Mouse (Mus musculus): Measurements from ENCODE around the gene Gtf2ird2. TPM values are rescaled to one million over a fixed set of nuclear protein-coding genes. Genes with fewer than 3 reads are reported as not detected.

Gtf2ird2 gene
- polyA plus RNA-seq, 1 experiment from 2014 or later = 11.0 TPM

GRCm38 (mm10) chr5:134178536-134178935 is 5.3 kb upstream of the Gtf2ird2 start:
- no peaks in the 10 kb centered on the region for H3K27me3 ChIP-seq (ENCODE audit: insufficient read depth, low read length)
- no peaks in the 10 kb centered on the region for H3K36me3 ChIP-seq (ENCODE audit: insufficient read depth, low read length)
- no peak overlapping the region for H3K4me2 ChIP-seq (replicated peaks; ENCODE audit: low read depth, low read length)
- H3K4me3 ChIP-seq (ENCODE audit: low read length) = no peak overlapping the region
- H3K9me3 ChIP-seq (ENCODE audit: low read length) = no peaks in the 10 kb centered on the region
- 69% methylated on average over 7 of the region's 7 CpGs for whole genome bisulfite sequencing
- no peak overlapping the region for H3K27ac ChIP-seq (ENCODE audit: low read length)
- H3K4me1 ChIP-seq (ENCODE audit: insufficient read depth, low read length) = peaks cover 33% of the 10 kb centered on the region
- no peak overlapping the region for H3K9ac ChIP-seq (replicated peaks; ENCODE audit: low read length)
- ATAC-seq (ENCODE audit: low FRiP score, low TSS enrichment) = no peak

- no peak for ATAC-seq (ENCODE audit: low FRiP score, low TSS enrichment)
- Histone ChIP-seq H3K27me3 (ENCODE audit: insufficient read depth, low read length) (no peaks in the 10 kb centered on the region), H3K36me3 (ENCODE audit: insufficient read depth, low read length) (no peaks in the 10 kb centered on the region), H3K9ac (replicated peaks; ENCODE audit: low read length) (no peak overlapping the region), H3K27ac (ENCODE audit: low read length) (no peak overlapping the region), H3K4me3 (ENCODE audit: low read length) (no peak overlapping the region), H3K4me2 (replicated peaks; ENCODE audit: low read depth, low read length) (no peak overlapping the region), H3K4me1 (ENCODE audit: insufficient read depth, low read length) (peaks cover 26% of the 10 kb centered on the region), H3K9me3 (ENCODE audit: low read length) (no peaks in the 10 kb centered on the region)
- WGBS = 21% methylated on average over 7 of the region's 7 CpGs
These were observed 3.9 kb upstream of the Gtf2ird2 start for GRCm38 (mm10) chr5:134179871-134180270.

- no peak overlapping the region for H3K9ac ChIP-seq (replicated peaks; ENCODE audit: low read length)
- 53% methylated on average over 3 of the region's 3 CpGs for WGBS
- H3K36me3 ChIP-seq (ENCODE audit: insufficient read depth, low read length) = no peaks in the 10 kb centered on the region
- no peaks in the 10 kb centered on the region for H3K27me3 ChIP-seq (ENCODE audit: insufficient read depth, low read length)
- no peak overlapping the region for H3K4me3 ChIP-seq (ENCODE audit: low read length)
- H3K4me1 ChIP-seq (ENCODE audit: insufficient read depth, low read length) = peaks cover 18% of the 10 kb centered on the region
- ATAC-seq (ENCODE audit: low FRiP score, low TSS enrichment) = no peak
- H3K4me2 ChIP-seq (replicated peaks; ENCODE audit: low read depth, low read length) = 0 out of 2 replicates have a peak overlapping the region, but pooled peaks have one; percentile 84
- H3K27ac ChIP-seq (ENCODE audit: low read length) = peak overlapping the region; percentile 98; the same call in 1 of the 2 replicates
- H3K9me3 ChIP-seq (ENCODE audit: low read length) = no peaks in the 10 kb centered on the region
These were observed 1.6 kb upstream of the Gtf2ird2 start for GRCm38 (mm10) chr5:134182172-134182571.

DNA sequence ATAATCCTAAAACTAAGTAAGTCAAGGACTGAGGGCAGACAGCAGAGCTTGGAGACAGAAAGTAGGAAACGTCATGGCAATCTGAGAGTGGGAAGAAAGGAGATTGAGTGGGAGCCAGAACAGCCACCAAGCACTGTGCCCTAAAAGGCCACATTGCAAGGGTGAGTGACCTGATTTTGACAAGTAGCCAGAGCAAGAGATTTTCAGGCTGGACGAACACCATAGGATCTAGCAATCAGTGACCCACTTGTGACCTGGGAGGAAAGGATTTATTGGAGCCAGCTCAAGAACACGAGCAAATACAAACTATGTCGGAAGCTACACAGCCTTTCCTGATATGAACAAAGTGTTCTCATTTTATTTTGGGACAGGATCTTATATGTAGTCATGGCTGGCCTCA is 1.1 kb upstream of the Gtf2ird2 start:
- Histone ChIP-seq H3K4me3 (ENCODE audit: low read length) (peak overlapping the region; percentile 76; the same call in 1 of the 2 replicates), H3K36me3 (ENCODE audit: insufficient read depth, low read length) (no peaks in the 10 kb centered on the region), H3K27ac (ENCODE audit: low read length) (peak overlapping the region; percentile 98; the same call in 1 of the 2 replicates), H3K9ac (replicated peaks; ENCODE audit: low read length) (peak overlapping the region; percentile 91; the same call in 1 of the 2 replicates), H3K9me3 (ENCODE audit: low read length) (0 out of 2 replicates have a peak, but pooled peaks cover 3% of the 10 kb centered on the region), H3K27me3 (ENCODE audit: insufficient read depth, low read length) (no peaks in the 10 kb centered on the region), H3K4me2 (replicated peaks; ENCODE audit: low read depth, low read length) (peak overlapping the region; percentile 84), H3K4me1 (ENCODE audit: insufficient read depth, low read length) (peaks cover 18% of the 10 kb centered on the region)
- WGBS = 21% methylated on average over 4 of the region's 4 CpGs
- ATAC-seq (ENCODE audit: low FRiP score, low TSS enrichment) = no peak

DNA sequence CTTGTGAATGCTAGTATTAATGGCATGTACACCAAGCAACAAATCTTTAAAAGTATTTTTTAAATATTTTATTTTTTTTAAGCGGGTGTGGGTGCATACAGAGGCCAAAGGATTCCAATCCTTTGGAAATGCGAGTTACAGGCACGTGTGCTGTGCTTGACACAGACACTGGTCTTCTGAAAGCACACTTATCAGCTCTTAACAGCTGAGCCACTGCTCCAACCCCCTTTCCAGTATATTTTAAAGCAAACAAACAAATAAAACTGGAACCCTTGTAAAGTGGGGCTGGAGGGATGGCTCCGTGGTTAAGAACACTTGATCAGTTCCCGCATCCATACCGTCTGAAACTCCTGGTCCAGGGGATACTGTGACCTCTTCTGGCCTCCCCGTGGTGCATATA is 657 bp upstream of the Gtf2ird2 start:
- Histone ChIP-seq H3K36me3 (ENCODE audit: insufficient read depth, low read length) (no peaks in the 10 kb centered on the region), H3K9me3 (ENCODE audit: low read length) (0 out of 2 replicates have a peak, but pooled peaks cover 3% of the 10 kb centered on the region)

GRCm38 (mm10) chr5:134186059-134186458 is 2.2 kb downstream of the Gtf2ird2 start:
- ATAC-seq (ENCODE audit: low FRiP score, low TSS enrichment) = no peak
- WGBS = 87% methylated on average over 3 of the region's 3 CpGs

More for the DNA sequence above, 657 bp upstream of the Gtf2ird2 start:
- Histone ChIP-seq H3K9ac (replicated peaks; ENCODE audit: low read length) (peak overlapping the region; percentile 91), H3K27me3 (ENCODE audit: insufficient read depth, low read length) (no peaks in the 10 kb centered on the region), H3K4me3 (ENCODE audit: low read length) (peak overlapping the region; percentile 76), H3K4me2 (replicated peaks; ENCODE audit: low read depth, low read length) (peak overlapping the region; percentile 84), H3K27ac (ENCODE audit: low read length) (peak overlapping the region; percentile 98), H3K4me1 (ENCODE audit: insufficient read depth, low read length) (peaks cover 18% of the 10 kb centered on the region)
- WGBS = 48% methylated on average over 7 of the region's 7 CpGs
- no peak for ATAC-seq (ENCODE audit: low FRiP score, low TSS enrichment)

DNA sequence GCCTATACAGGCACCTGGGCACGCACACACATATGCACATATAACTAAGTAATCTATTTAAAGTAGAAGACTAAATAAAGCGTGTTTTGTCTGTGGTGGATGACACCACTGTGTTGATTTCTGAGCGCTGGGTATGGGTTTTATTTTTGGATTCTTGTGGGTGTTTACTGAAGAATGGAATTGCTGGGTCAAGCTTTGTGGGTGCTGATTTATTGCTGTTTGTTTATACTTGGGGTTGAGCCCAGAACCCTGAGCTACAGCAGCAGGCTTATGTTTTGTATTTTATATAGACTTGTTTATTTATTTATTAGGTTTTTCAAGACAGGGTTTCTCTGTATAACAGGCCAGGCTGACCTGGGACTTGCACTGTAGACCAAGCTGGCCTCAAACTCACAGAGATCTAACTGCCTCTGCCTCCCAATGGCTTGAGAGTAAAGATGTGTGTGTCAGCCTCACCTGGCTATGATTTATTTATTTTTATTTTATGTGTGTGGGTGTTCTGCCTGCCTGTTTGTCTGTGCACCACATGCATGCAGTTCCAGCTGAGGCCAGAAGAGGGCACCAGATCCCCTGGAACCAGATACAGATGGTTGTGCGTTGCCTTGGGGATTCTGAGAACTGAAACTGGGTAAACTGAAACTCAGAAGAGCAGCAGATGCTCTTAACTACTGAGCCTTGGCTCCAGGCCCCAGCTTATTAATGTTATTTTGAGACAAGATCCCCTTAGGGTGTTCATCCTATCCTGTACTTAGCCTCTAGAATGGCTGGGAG is 3.3 kb downstream of the Gtf2ird2 start:
- ATAC-seq (ENCODE audit: low FRiP score, low TSS enrichment) = no peak
- H3K9me3 ChIP-seq (ENCODE audit: low read length) = 0 out of 2 replicates have a peak, but pooled peaks cover 3% of the 10 kb centered on the region
- H3K27me3 ChIP-seq (ENCODE audit: insufficient read depth, low read length) = no peaks in the 10 kb centered on the region
- peaks cover 16% of the 10 kb centered on the region for H3K4me1 ChIP-seq (ENCODE audit: insufficient read depth, low read length)
- 74% methylated on average over 4 of the region's 4 CpGs for WGBS
- no peak overlapping the region for H3K9ac ChIP-seq (replicated peaks; ENCODE audit: low read length)
- no peaks in the 10 kb centered on the region for H3K36me3 ChIP-seq (ENCODE audit: insufficient read depth, low read length)
- H3K4me3 ChIP-seq (ENCODE audit: low read length) = no peak overlapping the region
- H3K27ac ChIP-seq (ENCODE audit: low read length) = no peak overlapping the region
- H3K4me2 ChIP-seq (replicated peaks; ENCODE audit: low read depth, low read length) = no peak overlapping the region

More at GRCm38 (mm10) chr5:134186059-134186458, 2.2 kb downstream of the Gtf2ird2 start:
- H3K4me1 ChIP-seq (ENCODE audit: insufficient read depth, low read length) = peaks cover 18% of the 10 kb centered on the region
- H3K27ac ChIP-seq (ENCODE audit: low read length) = no peak overlapping the region
- H3K9ac ChIP-seq (replicated peaks; ENCODE audit: low read length) = no peak overlapping the region
- H3K4me3 ChIP-seq (ENCODE audit: low read length) = no peak overlapping the region
- H3K9me3 ChIP-seq (ENCODE audit: low read length) = 0 out of 2 replicates have a peak, but pooled peaks cover 3% of the 10 kb centered on the region
- H3K4me2 ChIP-seq (replicated peaks; ENCODE audit: low read depth, low read length) = no peak overlapping the region
- no peaks in the 10 kb centered on the region for H3K36me3 ChIP-seq (ENCODE audit: insufficient read depth, low read length)
- H3K27me3 ChIP-seq (ENCODE audit: insufficient read depth, low read length) = no peaks in the 10 kb centered on the region

DNA sequence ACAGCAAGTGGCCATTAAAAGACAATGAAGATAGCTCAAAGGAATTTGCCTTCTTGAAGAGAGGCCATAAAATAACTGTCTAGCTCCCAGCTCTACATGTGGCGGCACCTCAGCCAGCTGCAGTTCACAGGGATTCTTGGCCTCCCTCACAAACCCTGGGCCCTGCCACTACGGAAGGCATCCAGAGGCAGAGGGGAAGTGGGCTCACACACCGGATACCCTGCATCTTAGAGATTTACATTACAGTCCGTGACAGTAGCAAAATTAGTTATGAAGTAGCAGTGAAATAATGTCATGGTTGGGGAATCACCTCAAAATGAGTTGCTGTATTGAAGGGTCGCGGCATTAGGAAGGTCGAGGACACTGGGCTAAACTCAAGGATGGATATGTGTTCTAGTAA is 4.8 kb downstream of the Gtf2ird2 start:
- no peak overlapping the region for H3K4me3 ChIP-seq (ENCODE audit: low read length)
- peaks cover 2% of the 10 kb centered on the region for H3K4me1 ChIP-seq (ENCODE audit: insufficient read depth, low read length)
- H3K9ac ChIP-seq (replicated peaks; ENCODE audit: low read length) = no peak overlapping the region
- ATAC-seq (ENCODE audit: low FRiP score, low TSS enrichment) = no peak
- H3K9me3 ChIP-seq (ENCODE audit: low read length) = 0 out of 2 replicates have a peak, but pooled peaks cover 3% of the 10 kb centered on the region
- 0 out of 2 replicates have a peak overlapping the region, but pooled peaks have one; percentile 16 for H3K27ac ChIP-seq (ENCODE audit: low read length)
- H3K36me3 ChIP-seq (ENCODE audit: insufficient read depth, low read length) = peaks cover 5% of the 10 kb centered on the region; the same call in 1 of the 2 replicates
- no peaks in the 10 kb centered on the region for H3K27me3 ChIP-seq (ENCODE audit: insufficient read depth, low read length)
- WGBS = 48% methylated on average over 7 of the region's 7 CpGs
- H3K4me2 ChIP-seq (replicated peaks; ENCODE audit: low read depth, low read length) = no peak overlapping the region

DNA sequence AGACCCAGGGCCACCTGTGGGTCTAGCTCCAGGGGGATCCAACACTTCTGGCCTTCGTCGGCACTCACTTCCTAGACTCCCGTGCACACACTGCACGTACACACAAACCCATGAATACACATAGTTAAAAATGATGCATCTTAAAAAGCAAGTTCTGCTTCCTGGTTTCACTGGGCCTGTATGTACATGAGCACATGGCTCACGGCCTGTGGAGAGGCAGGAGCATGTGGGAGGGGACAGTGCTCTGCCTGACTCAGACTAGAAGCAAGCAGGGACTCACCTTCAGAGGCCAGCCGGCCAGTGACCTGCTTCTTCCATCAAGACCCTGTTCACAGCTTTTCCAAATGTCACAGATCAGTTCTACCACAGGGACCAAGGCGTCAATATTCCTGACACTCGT is 9.8 kb downstream of the Gtf2ird2 start:
- Histone ChIP-seq H3K27me3 (ENCODE audit: insufficient read depth, low read length) (no peaks in the 10 kb centered on the region), H3K36me3 (ENCODE audit: insufficient read depth, low read length) (peaks cover 24% of the 10 kb centered on the region; the same call in 1 of the 2 replicates), H3K4me3 (ENCODE audit: low read length) (no peak overlapping the region), H3K4me1 (ENCODE audit: insufficient read depth, low read length) (no peaks in the 10 kb centered on the region), H3K27ac (ENCODE audit: low read length) (no peak overlapping the region), H3K9ac (replicated peaks; ENCODE audit: low read length) (no peak overlapping the region), H3K9me3 (ENCODE audit: low read length) (no peaks in the 10 kb centered on the region), H3K4me2 (replicated peaks; ENCODE audit: low read depth, low read length) (no peak overlapping the region)
- 84% methylated on average over 8 of the region's 8 CpGs for WGBS
- ATAC-seq (ENCODE audit: low FRiP score, low TSS enrichment) = no peak

- no peaks in the 10 kb centered on the region for H3K9me3 ChIP-seq (ENCODE audit: low read length)
- peaks cover 8% of the 10 kb centered on the region for H3K4me1 ChIP-seq (ENCODE audit: insufficient read depth, low read length)
- H3K36me3 ChIP-seq (ENCODE audit: insufficient read depth, low read length) = peaks cover 22% of the 10 kb centered on the region; the same call in 1 of the 2 replicates
- H3K27ac ChIP-seq (ENCODE audit: low read length) = no peak overlapping the region
- WGBS = 77% methylated on average over 10 of the region's 10 CpGs
- H3K4me2 ChIP-seq (replicated peaks; ENCODE audit: low read depth, low read length) = no peak overlapping the region
- H3K9ac ChIP-seq (replicated peaks; ENCODE audit: low read length) = no peak overlapping the region
- H3K4me3 ChIP-seq (ENCODE audit: low read length) = no peak overlapping the region
- no peaks in the 10 kb centered on the region for H3K27me3 ChIP-seq (ENCODE audit: insufficient read depth, low read length)
- ATAC-seq (ENCODE audit: low FRiP score, low TSS enrichment) = no peak
These were observed 22.9 kb downstream of the Gtf2ird2 start for GRCm38 (mm10) chr5:134206721-134207120.
